Mouse (Mus musculus) spleen, postnatal 14 days (tissue): ENCODE data around the gene Lrrfip1.

Experiments used
- DNase-seq, 2 experiments: peaks; one replicate each; pipeline ENCODE4 v3.0.0; 2021 to 2022; ENCODE audit warnings: low spot score in 2 of 2

Gene Lrrfip1

GRCm38 (mm10) chr1:91137036-91137435 is 138.5 kb downstream of the Lrrfip1 start:
- DNase-seq, result no peak

- DNase-seq, result no peak
These were observed 146.3 kb downstream of the Lrrfip1 start, which contains the start of gene Rbm44 for GRCm38 (mm10) chr1:91144813-91145212. Gene Rbm44 (plus strand): TSS chr1:91145089.

- no peak for DNase-seq
These were observed 153.0 kb downstream of the Lrrfip1 start for GRCm38 (mm10) chr1:91151509-91151908.

GRCm38 (mm10) chr1:91166798-91167197 is 168.3 kb downstream of the Lrrfip1 start:
- no peak for DNase-seq

- DNase-seq, result no peak
These were observed 170.6 kb downstream of the Lrrfip1 start for GRCm38 (mm10) chr1:91169157-91169556.

GRCm38 (mm10) chr1:91174796-91175195 is 176.3 kb downstream of the Lrrfip1 start:
- DNase-seq, result no peak

- DNase-seq, result no peak
These were observed 177.5 kb downstream of the Lrrfip1 start for GRCm38 (mm10) chr1:91176026-91176425.

GRCm38 (mm10) chr1:91176871-91177270 is 178.3 kb downstream of the Lrrfip1 start:
- DNase-seq, result no peak
